Mouse (Mus musculus): ENCODE measurements around the gene Moap1.

DNA sequence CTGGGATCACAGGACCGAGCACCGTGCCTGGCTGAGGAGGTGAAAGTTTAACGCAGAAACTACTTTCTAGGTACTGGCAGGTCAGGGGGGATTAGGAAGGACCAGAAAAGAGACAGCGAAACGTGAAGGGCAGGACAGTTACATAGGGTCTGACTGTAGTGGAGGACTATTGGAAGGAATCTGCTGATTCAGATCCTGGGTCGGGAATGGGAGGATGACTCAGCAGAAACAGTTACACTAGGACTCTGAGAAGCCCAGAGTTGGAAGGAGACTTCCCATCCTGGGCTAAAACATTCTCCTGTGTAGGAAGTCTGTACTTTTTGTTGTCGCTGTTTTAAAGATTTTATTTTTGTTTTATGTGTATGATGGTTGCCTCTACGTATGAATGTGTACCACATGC lies 28.1 kb upstream of the Moap1 start:
- no peak for TF ChIP-seq ETS1 (IDR thresholded peaks at IDR 0.05; ENCODE audit: low read depth, low read length)
- TF ChIP-seq CTCF (IDR thresholded peaks at IDR 0.05 in 2 of 3, conservative IDR thresholded peaks at IDR 0.05 in 1 of 3; ENCODE audit: control insufficient read depth in 1 of 3, insufficient read depth in 1 of 3, low read depth in 2 of 3, low read length in 3 of 3, poor library complexity in 1 of 3, severe bottlenecking in 1 of 3): no peak
- TF ChIP-seq POLR2A (IDR thresholded peaks at IDR 0.05; ENCODE audit: control insufficient read depth in 1 of 2, insufficient read depth in 1 of 2, low read depth in 1 of 2, low read length in 2 of 2, poor library complexity in 1 of 2): no peak
- no peak for TF ChIP-seq NRF1 (IDR thresholded peaks at IDR 0.05; ENCODE audit: insufficient read depth, low read depth, low read length, poor library complexity, severe bottlenecking)
- no peak for TF ChIP-seq USF1 (IDR thresholded peaks at IDR 0.05; ENCODE audit: low read depth, low read length)
- no peak for TF ChIP-seq GATA1 (IDR thresholded peaks at IDR 0.05; ENCODE audit: low read depth, low read length)
- TF ChIP-seq MYC (IDR thresholded peaks at IDR 0.05; ENCODE audit: low read depth, low read length): no peak
- no peak for TF ChIP-seq CHD1 (IDR thresholded peaks at IDR 0.05; ENCODE audit: low read depth, low read length)
- TF ChIP-seq ZNF384 (IDR thresholded peaks at IDR 0.05; ENCODE audit: low read depth, low read length): no peak
- TF ChIP-seq KAT2A (conservative IDR thresholded peaks at IDR 0.05; ENCODE audit: low read depth, low read length): no peak
- no peak for TF ChIP-seq EP300 (IDR thresholded peaks at IDR 0.05; ENCODE audit: low read depth in 1 of 2, low read length in 2 of 2)
- TF ChIP-seq BHLHE40 (IDR thresholded peaks at IDR 0.05; ENCODE audit: borderline replicate concordance, low read depth, low read length): no peak
- no peak for TF ChIP-seq ZMIZ1 (IDR thresholded peaks at IDR 0.05; ENCODE audit: low read depth, low read length)
- TF ChIP-seq JUND (IDR thresholded peaks at IDR 0.05; ENCODE audit: low read depth, low read length): no peak
